Mouse (Mus musculus) adipocyte (in vitro differentiated cells): ENCODE results near the gene Atp6v0a1.
A peak's percentile ranks its signal among the peaks of the same experiment; 100 is the strongest.

ENCODE experiments used
- DNase-seq: peaks from one replicate; pipeline ENCODE4 v3.0.0-alpha.2; 2016; ENCODE audit warnings: low spot score

Atp6v0a1 gene

DNA sequence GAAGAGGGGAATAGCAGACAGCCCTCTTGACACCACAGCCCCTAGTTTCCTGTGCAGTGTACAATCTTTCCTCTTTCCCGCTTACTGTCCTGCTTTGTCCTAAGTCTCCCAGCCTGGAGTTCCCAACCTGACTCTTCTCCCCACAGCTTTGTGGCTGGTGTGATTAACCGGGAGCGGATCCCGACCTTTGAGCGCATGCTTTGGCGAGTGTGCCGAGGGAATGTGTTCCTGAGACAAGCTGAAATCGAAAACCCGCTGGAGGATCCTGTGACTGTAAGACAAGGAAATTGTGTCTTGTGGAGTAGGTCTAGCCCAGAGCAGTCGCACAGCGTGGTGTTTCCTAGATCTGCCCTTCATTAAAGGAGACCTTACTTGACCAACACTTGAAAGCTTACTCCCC lies 17.9 kb downstream of the Atp6v0a1 start:
- no peak for DNase-seq

DNA sequence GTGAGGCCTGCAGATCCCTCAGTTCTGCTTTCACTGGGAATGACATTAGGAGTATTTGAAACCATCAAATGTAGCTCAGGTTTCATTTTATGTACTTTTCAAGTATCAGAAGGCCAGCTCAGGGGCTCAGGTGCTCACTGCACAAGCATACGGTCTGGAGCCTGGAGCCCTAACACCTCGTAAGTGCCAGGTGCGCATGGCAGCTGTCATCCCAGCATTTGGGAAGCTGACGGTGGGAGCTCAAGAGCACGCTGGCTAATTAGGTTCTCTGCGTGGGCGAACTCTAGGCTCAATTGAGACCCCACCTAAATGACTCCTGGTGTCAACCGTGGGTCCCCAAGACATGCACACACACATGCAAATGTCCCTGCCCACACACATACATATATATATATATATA lies 20.1 kb downstream of the Atp6v0a1 start:
- no peak for DNase-seq

DNA sequence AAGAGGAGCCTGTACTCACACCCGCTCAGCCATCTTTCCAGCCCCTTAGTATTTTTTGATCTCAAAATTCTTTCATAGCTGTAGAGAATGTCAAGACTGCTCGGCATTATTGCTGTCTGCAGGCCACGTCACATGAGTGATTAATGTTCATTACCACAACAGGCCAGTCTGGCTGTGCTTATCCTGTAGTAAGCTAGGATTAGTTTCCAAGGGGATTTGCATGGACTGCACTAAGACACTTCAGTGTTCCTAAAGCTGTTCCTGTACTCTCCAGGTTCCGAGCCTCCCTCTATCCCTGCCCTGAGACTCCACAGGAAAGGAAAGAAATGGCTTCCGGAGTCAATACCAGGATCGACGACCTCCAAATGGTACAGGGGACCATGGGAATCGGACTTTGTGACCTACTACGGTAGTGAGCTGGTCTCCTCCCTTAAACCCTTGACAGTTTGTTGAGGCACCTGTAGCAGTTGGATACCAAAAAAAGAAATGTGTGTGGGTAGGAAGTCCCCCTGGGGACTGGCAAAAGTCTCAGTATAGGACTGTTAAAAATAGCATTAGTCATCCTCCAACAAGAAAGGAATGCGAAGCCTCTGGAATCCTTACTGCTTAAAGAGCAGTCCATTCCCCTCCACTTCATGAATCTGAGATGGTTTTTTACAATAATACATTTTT lies 21.0 kb downstream of the Atp6v0a1 start:
- DNase-seq, result no peak

DNA sequence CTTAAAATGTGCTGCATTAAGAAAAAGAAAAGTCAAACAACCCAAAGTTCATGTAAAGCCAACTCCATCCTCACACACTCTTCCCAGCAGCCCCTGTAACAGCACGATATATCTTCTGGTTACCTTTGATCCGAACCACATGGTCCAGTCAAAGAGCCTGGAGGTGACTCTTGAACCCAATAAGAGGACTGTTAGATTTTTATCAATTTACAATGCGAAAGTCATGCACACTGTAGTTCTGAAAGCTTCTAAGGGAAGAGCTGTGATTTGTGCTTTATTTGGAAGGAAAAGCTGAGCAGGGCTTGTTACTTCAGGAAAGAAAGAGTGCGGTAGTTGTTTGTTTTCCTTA lies 21.5 kb downstream of the Atp6v0a1 start:
- DNase-seq, result no peak

DNA sequence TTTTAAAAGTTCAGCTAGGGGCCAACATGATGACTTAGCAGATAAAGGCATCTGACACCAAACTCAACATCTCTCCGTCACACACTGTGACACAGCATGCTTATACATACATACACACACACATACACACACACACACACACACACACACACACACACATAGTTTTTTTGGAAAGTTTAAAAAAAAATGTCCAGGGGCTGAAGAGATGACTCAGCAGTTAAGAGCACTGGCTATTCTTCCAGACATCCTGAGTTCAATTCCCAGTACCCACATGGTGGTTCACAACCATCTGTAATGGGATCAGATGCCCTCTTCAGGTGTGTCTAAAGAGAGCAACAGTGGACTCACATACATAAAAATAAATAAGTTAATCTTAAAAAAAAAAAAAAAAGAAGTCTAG lies 22.2 kb downstream of the Atp6v0a1 start:
- DNase-seq, result no peak

DNA sequence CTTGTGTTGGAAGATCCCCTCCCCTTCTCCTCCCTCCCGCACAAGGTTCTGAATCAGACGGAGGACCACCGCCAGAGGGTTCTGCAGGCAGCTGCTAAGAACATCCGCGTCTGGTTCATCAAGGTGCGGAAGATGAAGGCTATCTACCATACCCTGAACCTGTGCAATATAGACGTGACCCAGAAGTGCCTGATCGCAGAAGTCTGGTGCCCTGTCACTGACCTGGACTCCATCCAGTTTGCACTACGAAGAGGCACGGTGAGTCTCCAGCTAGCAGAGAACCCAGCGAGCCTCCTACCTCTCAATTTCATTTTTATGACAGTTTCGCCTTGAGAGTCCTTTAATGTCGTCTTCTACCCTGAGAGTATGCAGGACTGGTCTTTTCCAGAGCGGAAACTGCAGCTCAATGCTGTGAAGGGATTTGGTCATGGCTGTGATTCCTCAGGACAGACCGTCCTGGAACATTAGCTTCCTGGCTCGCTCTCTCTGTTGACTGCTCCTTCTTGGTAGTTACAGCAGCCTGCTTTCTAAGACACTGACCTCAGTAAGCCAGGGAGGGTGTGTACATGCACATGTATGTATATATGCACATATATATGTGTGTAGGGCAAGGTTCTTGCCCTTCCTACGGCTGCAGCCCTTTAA lies 24.7 kb downstream of the Atp6v0a1 start:
- DNase-seq, result no peak

DNA sequence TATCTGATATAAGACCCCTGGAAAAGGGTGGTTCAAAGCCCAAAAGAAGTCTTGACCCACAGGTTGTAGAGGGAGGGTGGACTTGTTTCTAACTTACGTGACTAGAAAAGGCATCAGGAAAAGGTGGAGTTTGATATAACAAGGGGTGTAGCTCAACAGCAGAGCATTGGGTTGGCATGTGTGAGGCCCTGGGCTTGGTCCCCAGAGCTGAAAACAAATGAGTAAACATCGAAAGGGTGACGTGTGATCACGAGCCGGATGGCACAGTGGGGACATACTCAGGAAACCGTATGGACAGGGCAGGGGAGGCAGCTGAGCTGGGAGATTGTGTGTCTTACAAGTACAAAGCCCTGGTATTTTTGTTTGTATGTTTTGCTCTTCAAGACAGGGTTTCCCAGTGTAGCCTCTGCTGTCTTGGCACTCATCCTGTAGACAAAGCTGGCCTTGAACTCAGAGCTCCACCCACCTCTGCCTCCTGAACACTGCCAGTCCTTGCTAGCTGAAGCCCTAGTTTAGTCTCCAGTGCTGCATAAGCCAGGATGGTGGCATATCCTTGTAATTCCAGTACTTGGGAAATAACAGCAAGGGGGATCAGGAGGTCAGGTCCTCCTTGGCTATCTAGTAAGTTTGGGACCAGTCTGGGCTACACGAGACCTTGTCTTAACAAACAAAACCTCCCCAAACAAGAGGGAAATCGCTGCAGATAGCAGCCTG lies 25.5 kb downstream of the Atp6v0a1 start:
- peak; percentile 44 for DNase-seq

DNA sequence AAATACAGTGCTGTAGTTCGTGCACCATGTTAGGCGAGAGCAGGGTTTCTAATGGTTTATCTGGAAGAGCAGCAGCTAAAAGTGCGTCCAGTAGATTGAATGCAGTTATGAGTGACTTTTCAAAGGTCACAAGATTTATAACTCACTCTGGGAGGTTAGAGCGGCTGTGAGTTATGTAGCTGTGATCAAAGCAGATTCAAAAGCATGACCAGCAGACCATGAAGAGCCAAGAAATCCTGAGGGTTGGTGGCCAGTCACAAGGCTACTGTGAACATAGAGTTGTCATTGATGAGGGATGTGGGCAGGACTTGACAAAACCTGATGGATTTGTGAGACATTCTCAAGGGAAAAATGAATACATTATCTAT lies 26.1 kb downstream of the Atp6v0a1 start:
- DNase-seq, result no peak

DNA sequence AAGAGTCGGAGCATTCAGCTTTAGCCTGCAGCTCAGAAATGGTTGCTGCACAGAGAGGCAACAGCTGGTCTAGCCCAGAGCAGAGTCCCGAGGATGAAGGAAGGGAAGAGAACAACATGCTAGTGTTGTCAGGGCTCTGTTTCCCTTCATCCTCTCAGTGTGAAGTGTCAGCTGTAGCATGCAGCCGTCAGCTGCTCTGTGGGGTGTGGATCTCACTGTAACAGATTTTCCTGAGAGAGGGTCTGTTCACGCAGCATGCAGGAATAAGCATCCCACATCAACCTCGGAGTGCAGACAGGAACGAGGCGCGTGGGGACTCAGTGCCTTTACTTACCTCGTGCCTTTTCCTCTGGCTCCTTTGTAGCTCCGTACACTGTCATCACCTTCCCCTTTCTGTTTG lies 28.5 kb downstream of the Atp6v0a1 start:
- DNase-seq, result no peak

DNA sequence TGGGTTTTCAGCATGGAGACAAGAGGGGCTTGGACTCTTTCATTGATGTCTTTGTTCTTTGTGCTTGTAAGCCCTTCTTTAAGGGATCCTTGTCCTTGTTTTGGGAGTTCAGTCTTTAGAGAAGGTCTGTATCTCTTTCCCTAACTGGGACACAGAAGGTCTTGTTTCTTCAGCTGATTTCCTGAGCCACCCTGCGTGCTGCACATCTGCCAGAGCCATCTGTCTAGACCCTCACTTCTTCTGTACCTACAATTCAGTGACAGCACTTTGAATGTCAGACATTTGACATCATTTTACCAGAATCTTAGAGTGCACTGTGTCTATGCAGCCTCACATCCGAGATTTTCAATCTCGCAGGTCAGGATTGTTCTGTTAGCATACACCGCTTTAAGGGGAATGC lies 36.6 kb downstream of the Atp6v0a1 start:
- DNase-seq, result no peak

DNA sequence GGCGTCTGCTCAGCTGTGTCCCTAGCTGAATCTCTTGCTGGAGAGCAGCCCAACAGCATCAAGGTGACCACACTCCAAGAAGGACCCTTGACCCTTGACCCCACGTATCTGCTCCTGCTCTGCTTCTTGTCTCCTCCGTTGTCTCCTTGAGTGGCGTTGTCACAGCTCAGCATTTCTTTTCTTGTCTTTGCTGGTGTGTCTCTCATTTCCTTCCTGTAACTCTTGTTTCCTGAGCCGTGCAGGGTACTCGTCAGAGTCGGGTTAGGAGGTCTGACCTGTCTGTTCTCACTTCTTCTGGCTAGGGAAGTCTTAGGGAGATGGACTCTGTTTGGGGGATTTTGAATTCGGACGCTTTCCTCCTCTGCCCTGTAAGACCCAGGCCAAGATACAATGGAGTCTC lies 37.2 kb downstream of the Atp6v0a1 start:
- no peak for DNase-seq

DNA sequence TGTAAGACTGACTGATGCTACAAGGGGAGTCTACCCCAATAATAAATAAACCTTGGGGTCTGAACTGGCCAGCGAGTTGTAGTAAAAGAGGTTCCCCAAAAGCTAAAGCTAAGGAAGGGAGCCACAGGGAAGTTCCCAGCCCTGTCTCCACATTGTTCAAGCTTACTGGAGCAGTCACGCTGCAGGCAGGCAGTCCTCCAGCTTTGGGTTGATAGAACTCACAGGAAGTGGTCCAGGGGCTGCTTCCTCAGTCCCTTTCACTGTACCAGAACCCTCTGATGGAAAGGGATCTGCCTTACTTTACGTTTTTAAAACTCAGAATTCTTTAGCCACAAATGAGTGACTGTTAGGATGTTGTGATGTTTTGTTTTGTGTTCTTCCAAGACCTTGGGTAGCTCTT lies 38.2 kb downstream of the Atp6v0a1 start:
- no peak for DNase-seq

DNA sequence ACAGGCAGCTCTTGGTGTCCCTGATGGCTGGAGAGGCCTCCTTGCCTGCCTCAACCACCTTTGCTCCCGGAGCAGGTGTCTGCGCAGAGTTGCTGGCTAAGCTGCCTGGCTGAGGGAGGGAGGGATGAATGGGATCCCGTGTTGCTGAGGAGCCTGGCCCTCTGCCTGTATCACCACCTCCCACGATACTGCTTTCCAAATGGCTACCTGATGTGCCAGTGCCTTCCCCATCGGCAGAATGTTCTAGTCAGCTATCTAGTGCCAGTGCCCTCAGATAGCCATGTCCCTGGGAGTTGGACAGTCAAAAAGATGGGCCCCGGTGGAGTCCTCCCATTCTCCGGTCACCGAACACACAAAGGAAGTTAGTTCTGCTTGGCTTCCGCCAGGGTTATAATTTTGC lies 41.1 kb downstream of the Atp6v0a1 start:
- DNase-seq, result no peak

DNA sequence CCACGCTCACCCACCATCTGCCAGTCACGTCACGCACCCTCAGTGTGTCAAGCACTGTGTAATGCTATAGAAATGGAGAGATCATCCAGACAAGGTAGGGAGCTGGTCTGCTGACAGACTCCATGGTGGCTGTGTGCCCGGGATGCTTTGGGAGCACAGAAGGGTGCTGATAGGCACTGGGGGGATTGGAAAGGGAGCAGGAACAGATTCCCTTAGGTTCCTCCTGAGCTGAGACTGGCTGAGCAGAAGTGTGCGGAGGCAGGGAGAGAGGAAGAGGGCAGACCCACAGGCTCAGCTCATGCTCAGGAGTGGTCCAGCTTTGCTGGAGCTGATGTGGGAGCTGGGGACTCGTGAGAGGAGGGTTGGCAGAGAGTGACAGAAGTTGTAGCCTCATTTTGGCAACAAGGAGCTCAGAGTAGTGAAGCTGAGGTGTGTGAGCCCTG lies 41.8 kb downstream of the Atp6v0a1 start:
- DNase-seq, result no peak

DNA sequence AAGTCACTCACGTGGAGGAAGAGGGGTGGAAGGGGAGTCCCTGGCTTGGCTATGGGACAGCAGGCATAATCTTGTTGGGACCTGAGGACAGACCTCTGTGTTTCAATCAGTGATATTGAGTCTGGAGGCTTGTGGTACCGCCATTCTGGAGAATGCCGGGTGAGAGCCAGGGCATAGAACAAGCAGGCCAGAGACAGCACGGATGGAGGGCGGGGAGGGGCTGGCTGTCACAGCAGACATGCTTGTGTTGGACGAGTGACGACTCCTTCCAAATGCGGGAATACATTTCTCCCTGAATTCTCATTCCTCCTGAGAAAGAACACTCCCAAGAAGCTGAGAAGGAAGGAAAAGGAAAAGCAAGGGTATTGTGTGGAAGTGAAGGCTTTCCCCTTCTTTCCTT lies 42.4 kb downstream of the Atp6v0a1 start:
- DNase-seq, result no peak

DNA sequence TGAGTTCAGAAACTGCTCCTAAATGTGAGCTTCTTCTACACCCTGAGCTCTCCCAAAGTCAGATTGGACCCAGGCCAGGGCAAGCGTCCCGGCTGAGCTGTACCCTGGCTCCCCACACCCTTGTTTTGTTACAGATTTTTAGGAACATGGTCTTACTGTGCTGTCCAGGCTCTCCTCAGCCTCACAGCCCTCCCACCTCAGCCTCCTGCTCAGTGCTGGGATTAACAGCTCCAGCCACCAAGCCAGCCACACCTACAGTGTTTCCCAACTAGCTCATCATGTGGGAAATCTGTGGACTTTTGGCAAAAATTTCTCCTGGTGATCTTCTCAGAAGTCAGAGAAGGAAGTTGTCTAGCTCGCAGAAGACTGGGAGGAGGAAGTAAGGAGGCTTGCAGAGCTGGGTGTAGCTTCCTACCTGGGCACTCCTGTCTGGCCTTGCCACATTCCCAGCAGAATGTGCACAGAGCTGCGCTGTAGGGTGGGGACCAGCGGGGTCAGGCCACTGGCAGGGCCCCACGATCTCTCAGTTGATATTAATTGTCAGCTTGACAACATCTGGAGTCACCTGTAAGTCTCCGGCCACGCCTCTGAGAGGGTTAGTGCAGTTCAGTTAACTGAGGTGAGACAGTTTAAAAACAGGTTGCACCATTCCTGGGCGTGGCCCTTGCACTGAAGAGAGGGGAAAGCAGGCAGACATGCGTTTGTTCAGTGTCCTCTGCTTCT lies 43.7 kb downstream of the Atp6v0a1 start:
- peak; percentile 26 for DNase-seq

DNA sequence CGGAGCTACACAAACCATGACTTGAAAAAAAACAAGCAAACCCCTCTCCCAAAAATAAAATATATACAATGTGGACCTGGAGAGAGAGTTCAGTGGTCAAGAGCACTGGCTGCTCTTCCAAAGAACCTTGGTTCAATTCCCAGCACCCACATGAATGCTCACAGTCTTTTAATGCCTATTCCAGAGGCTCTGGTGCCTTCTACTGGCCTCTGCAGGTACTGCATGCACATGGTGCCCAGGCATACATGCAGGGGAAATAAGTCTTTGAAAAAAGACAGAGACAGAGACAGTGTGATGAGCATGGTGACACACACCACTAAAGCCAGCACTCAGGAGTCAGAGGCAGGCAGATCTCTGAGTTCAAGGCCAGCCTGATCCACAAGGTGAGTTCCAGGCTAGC lies 44.7 kb downstream of the Atp6v0a1 start:
- DNase-seq, result peak; percentile 18

DNA sequence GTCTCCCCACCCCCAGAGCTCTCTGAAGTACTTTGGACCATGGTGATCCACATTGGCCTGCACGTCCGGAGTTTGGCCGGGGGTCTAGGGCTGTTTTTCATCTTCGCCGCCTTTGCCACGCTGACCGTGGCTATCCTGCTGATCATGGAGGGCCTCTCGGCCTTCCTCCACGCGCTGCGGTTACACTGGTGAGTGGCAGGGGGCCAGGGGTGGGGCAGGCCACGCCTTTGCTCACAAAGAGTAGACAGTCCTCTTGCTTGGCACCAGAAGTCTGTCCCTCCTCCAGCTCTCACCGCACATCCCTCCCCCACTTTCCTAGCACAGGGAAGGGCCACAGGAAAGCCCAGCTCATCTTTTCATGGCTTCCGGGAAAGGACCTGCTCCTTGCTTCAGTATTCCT lies 46.2 kb downstream of the Atp6v0a1 start:
- no peak for DNase-seq

DNA sequence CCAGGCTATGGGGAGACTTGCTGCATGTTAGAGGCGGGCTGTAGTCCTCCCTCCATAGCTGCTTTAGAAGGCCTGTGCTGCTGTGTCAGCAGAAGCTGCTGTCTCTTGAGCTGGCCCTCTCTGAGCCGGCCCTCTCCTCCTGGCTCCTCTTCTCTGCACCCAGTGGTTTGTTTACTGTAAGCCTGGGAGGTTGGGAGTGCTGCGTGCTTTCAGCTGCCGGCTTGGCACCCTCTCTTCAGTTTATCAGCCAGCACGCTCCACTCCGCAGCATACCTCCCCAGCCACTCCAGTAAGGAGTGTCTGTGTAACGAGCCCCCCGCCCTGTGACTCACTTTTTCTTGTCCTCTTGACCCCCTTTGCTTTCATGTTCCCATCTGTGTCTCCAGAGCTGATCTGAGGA lies 47.6 kb downstream of the Atp6v0a1 start:
- DNase-seq, result peak; percentile 42

DNA sequence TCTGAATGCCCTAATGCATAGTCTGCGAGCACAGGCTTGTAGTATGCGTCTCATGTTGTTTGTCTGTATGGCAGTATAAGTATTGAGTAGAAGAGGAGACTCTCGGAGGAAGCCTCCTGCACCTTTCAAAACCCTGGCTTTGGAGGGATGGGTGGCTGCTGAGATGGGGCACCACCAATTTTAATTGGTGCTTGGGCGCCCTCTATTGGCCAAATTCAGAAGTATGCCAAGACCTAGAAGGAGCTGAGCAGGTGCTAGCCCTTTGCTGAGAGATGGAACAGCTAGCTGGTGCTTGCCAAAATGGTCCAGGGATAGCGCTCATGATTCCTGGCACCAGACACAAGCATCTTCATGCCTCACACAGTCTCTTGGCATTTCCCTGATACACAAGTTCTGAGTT lies 48.6 kb downstream of the Atp6v0a1 start:
- peak; percentile 86 for DNase-seq

DNA sequence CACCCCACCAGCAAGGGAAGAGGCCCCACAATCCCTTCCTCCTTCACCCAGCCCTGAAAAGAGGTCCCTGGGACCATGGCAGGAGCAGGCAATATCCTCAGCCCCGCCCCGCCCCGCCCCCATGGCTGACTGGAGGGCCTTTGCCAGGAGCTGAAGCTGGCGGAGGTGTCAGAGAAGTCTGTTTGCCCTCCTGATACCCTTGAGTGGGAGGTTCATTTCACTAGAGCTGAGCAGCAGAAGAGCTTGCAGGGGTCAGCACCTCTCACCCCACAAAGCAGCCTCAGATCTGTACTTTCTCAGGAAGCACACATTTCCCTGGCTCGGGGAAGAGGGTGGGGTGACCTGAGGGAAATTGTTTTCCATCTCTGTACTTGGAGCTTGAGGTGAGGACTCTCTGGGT lies 49.5 kb downstream of the Atp6v0a1 start:
- no peak for DNase-seq

DNA sequence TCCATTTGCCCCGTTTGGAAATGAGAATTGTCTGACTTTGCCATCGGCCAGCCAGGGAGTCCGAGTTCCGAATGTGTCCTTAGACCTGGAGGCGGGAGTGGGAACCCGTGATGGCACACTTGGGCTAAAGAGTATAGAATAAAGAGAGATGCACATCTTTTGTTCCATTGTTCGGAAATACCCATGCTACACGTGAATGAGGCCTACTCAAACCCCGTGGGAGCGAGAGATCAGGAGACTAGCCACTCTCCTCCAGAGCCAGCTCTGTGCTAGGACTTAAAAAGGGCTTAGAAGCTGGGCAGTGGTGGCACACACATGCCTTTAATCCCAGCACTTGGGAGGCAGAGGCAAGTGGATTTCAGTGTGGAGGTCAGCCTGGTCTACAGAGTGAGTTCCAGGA lies 50.2 kb downstream of the Atp6v0a1 start:
- DNase-seq, result no peak

DNA sequence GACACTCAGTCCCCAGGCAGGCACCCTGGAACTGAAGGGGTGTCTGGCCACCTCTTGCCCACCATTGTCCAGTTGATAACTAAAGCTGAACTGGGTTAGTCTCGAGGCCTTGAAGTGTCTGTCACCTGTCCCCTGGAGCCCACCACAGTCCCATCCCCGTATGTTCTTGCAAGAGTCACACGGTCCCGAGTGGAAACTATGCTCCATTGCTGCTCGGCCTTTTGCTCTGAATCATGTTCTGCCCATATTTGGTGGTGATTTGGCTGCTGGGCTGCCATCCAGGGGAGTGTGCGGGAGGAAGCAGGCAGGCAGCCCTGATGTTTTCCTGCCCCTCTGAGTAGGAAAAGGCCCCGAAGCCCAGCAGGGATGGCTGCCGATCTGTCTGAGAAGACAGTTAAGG lies 50.9 kb downstream of the Atp6v0a1 start:
- peak; percentile 83 for DNase-seq
